Mouse (Mus musculus): ENCODE results near the gene Lef1. TPM values are rescaled to one million over a fixed set of nuclear protein-coding genes. Genes with fewer than 3 reads are reported as not detected.
A peak's percentile ranks its signal among the peaks of the same experiment; 100 is the strongest.

Lef1 gene
- polyA plus RNA-seq, 1 experiment from 2014 or later = 29.3 TPM

GRCm38 (mm10) chr3:131251601-131252000, 141.3 kb downstream of the Lef1 start:
- Histone ChIP-seq H3K4me1 (peaks cover 27% of the 10 kb centered on the region), H3K27ac (peak overlapping the region; percentile 45), H3K27me3 (ENCODE audit: insufficient read depth, poor library complexity, severe bottlenecking) (no peaks in the 10 kb centered on the region), H3K9me3 (no peaks in the 10 kb centered on the region), H3K36me3 (peaks cover 47% of the 10 kb centered on the region), H3K4me3 (no peak overlapping the region)
- DNase-seq (ENCODE audit: low spot score) = no peak
- WGBS = 52% methylated on average over 7 of the region's 7 CpGs

DNA sequence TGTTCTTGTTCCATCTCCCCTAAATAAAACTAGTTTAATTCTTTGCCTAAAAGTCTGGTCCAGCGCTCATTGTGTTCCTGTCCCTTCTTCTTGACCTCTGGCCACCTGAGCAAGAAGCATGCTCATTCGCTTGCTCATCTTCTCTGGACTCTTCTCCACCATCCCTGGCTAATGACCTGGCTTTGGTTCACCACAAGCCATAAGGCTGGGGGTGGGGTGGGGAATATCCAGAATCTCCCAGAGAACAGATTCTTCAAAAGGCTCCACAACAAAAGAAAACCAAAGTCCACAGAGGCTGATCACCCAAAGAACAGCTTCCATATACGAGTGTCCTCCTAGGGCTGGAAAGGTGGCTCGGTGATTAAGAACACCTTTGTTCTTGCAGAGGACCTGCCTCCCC, 144.7 kb downstream of the Lef1 start:
- H3K4me1 ChIP-seq = peaks cover 42% of the 10 kb centered on the region
- WGBS = 98% methylated on average over 4 of the region's 4 CpGs

DNA sequence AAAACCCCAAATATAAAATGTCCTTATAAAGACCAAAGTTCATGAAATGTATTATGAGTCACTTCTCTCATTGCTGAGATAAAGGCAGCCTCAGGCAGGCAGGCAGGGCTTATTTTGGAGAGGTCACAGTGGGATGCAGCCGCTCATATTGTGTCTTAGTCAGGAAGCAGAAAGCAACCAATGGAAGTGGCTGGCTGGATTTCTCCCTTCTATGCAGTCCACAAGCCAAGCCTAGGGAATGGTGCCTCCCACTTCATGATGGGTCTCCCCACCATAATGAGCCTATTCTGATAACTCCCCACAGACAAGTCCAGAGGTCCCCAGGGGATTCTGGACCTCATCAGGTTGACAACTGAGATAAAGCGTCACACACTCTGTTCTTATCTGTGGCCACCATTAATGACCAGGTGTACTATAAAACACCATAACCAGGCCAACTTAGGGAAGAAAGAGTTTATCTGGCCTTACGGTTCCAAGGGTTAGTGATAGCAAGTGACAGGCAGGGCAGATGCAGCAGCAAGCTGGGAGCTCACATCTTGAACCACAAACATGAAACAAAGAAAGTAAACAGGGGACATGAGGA, 145.2 kb downstream of the Lef1 start:
- H3K27me3 ChIP-seq (ENCODE audit: insufficient read depth, poor library complexity, severe bottlenecking) = no peaks in the 10 kb centered on the region
- H3K4me3 ChIP-seq = no peak overlapping the region
- 70% methylated on average over 3 of the region's 3 CpGs for WGBS
- no peak for DNase-seq (ENCODE audit: low spot score)
- peaks cover 38% of the 10 kb centered on the region for H3K4me1 ChIP-seq
- H3K27ac ChIP-seq = no peak overlapping the region
- H3K36me3 ChIP-seq = peaks cover 20% of the 10 kb centered on the region
- H3K9me3 ChIP-seq = no peaks in the 10 kb centered on the region

More for the DNA sequence above, 144.7 kb downstream of the Lef1 start:
- Histone ChIP-seq H3K27ac (no peak overlapping the region), H3K27me3 (ENCODE audit: insufficient read depth, poor library complexity, severe bottlenecking) (no peaks in the 10 kb centered on the region), H3K4me3 (no peak overlapping the region), H3K9me3 (no peaks in the 10 kb centered on the region), H3K36me3 (peaks cover 20% of the 10 kb centered on the region)
- no peak for DNase-seq (ENCODE audit: low spot score)

DNA sequence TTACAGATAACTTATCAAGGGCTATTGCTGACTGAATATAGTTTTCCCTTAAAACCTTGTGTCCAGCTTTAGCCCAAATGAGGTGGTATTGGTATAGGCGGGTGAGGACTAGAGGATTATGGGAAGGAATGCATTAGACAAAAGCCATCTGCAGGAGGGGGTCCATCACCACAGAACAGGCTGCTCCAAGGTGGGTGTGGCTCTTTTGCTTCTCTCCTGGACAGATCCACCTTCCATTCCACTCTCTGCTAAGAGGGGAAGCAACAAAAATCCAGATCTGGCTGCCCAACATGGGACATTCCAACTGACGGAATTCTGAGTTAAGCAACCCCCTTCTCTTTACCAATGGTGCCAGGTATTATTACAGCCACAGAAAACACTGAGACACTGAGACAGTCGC, 148.7 kb downstream of the Lef1 start:
- Histone ChIP-seq H3K36me3 (peaks cover 45% of the 10 kb centered on the region), H3K9me3 (no peaks in the 10 kb centered on the region), H3K4me3 (no peak overlapping the region), H3K27ac (no peak overlapping the region), H3K27me3 (ENCODE audit: insufficient read depth, poor library complexity, severe bottlenecking) (no peaks in the 10 kb centered on the region), H3K4me1 (peaks cover 16% of the 10 kb centered on the region)
- WGBS = 83% methylated on average over 3 of the region's 3 CpGs
- no peak for DNase-seq (ENCODE audit: low spot score)

- H3K27ac ChIP-seq = no peak overlapping the region
- no peaks in the 10 kb centered on the region for H3K9me3 ChIP-seq
- 79% methylated on average over 9 of the region's 9 CpGs for WGBS
- no peak for DNase-seq (ENCODE audit: low spot score)
- peaks cover 46% of the 10 kb centered on the region for H3K36me3 ChIP-seq
- H3K4me3 ChIP-seq = no peak overlapping the region
- no peaks in the 10 kb centered on the region for H3K27me3 ChIP-seq (ENCODE audit: insufficient read depth, poor library complexity, severe bottlenecking)
- H3K4me1 ChIP-seq = peaks cover 16% of the 10 kb centered on the region
These were observed 149.2 kb downstream of the Lef1 start for GRCm38 (mm10) chr3:131259392-131259965.

DNA sequence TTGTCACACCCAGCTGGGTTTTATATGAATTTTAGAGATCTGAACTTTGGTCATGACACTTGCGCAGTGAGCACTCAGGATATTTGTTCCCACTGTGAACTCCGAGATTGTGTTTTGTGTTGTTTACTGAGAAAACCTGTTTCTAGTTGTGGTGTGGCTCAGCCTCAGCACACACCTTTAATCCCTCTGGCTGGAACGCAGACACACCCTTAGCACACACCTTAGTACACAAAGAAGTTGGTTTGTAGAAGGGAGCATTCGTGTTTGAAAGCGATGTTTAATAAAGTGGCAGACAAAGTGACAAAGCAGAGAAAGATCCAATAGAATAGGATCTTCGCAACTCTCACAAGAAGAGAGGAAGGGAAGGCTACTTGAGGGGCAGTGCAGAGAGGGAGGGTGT, 150.1 kb downstream of the Lef1 start:
- no peaks in the 10 kb centered on the region for H3K27me3 ChIP-seq (ENCODE audit: insufficient read depth, poor library complexity, severe bottlenecking)
- no peak overlapping the region for H3K4me3 ChIP-seq
- DNase-seq (ENCODE audit: low spot score) = no peak
- peaks cover 47% of the 10 kb centered on the region for H3K36me3 ChIP-seq
- no peak overlapping the region for H3K27ac ChIP-seq
- H3K4me1 ChIP-seq = peaks cover 20% of the 10 kb centered on the region
- no peaks in the 10 kb centered on the region for H3K9me3 ChIP-seq
- WGBS = 96% methylated on average over 6 of the region's 6 CpGs

GRCm38 (mm10) chr3:131263766-131264486, 153.7 kb downstream of the Lef1 start:
- DNase-seq (ENCODE audit: low spot score) = peak; percentile 67
- 83% methylated on average over 15 of the region's 15 CpGs for WGBS
- peaks cover 43% of the 10 kb centered on the region for H3K4me1 ChIP-seq
- H3K36me3 ChIP-seq = peaks cover 57% of the 10 kb centered on the region
- no peak overlapping the region for H3K4me3 ChIP-seq
- H3K9me3 ChIP-seq = no peaks in the 10 kb centered on the region
- no peaks in the 10 kb centered on the region for H3K27me3 ChIP-seq (ENCODE audit: insufficient read depth, poor library complexity, severe bottlenecking)
- H3K27ac ChIP-seq = no peak overlapping the region

GRCm38 (mm10) chr3:131265516-131265915, 155.2 kb downstream of the Lef1 start:
- no peaks in the 10 kb centered on the region for H3K27me3 ChIP-seq (ENCODE audit: insufficient read depth, poor library complexity, severe bottlenecking)
- 78% methylated on average over 8 of the region's 8 CpGs for WGBS
- peaks cover 56% of the 10 kb centered on the region for H3K36me3 ChIP-seq
- no peaks in the 10 kb centered on the region for H3K9me3 ChIP-seq
- DNase-seq (ENCODE audit: low spot score) = no peak
- H3K4me3 ChIP-seq = no peak overlapping the region
- no peak overlapping the region for H3K27ac ChIP-seq
- H3K4me1 ChIP-seq = peaks cover 44% of the 10 kb centered on the region

- no peak for DNase-seq (ENCODE audit: low spot score)
- H3K4me1 ChIP-seq = peaks cover 49% of the 10 kb centered on the region
- H3K9me3 ChIP-seq = no peaks in the 10 kb centered on the region
- no peak overlapping the region for H3K4me3 ChIP-seq
- 72% methylated on average over 3 of the region's 3 CpGs for WGBS
- H3K27me3 ChIP-seq (ENCODE audit: insufficient read depth, poor library complexity, severe bottlenecking) = no peaks in the 10 kb centered on the region
- 0 out of 2 replicates have a peak overlapping the region, but pooled peaks have one; percentile 6 for H3K27ac ChIP-seq
- H3K36me3 ChIP-seq = peaks cover 46% of the 10 kb centered on the region
These were observed 156.2 kb downstream of the Lef1 start for GRCm38 (mm10) chr3:131266366-131267050.

DNA sequence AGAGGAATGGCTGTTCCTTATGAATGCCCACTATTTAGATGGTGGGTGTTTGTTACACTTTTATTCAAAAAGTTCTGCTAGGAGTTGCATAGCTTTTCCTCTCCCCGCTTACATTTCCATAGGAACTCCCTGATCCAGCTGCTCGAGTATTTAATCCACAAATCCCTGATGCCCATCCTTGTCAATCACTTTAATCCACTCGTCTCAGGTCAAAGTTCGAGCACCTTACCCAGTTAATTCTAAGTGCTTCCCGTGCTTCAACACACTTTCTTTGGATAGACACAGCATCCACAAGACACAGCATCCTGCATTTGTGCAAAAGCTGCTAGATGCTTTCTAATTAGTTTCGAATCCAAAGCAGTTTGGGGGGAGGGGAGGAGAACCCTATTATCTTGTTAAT, 160.1 kb downstream of the Lef1 start:
- 65% methylated on average over 6 of the region's 6 CpGs for WGBS
- Histone ChIP-seq H3K27me3 (ENCODE audit: insufficient read depth, poor library complexity, severe bottlenecking) (no peaks in the 10 kb centered on the region), H3K4me3 (peak overlapping the region; percentile 90), H3K9me3 (no peaks in the 10 kb centered on the region), H3K27ac (no peak overlapping the region), H3K4me1 (peaks cover 56% of the 10 kb centered on the region), H3K36me3 (peaks cover 15% of the 10 kb centered on the region)
- no peak for DNase-seq (ENCODE audit: low spot score)

DNA sequence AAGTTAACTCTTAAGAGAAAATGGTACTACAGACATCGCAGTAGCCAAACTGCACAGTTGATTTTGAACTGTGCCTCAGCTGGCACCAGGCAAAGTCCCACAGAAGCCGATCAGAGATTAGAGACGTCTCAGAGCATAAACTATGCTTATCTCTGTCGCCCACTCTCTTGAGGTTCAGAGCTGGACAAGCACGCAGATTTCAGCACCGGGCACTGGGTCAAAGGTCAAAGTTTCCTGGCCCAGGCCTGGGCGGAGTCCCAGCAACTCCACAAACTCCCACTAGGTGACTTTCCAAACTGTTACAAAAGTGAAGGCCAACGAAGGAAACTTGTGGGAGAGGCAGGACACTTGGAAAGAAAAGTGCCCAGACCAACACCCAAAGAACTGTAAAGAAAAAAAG, 160.9 kb downstream of the Lef1 start:
- Histone ChIP-seq H3K4me1 (peaks cover 48% of the 10 kb centered on the region), H3K27ac (peak overlapping the region; percentile 95), H3K4me3 (peak overlapping the region; percentile 90), H3K36me3 (peaks cover 15% of the 10 kb centered on the region), H3K27me3 (ENCODE audit: insufficient read depth, poor library complexity, severe bottlenecking) (no peaks in the 10 kb centered on the region), H3K9me3 (no peaks in the 10 kb centered on the region)
- WGBS = 4% methylated on average over 8 of the region's 8 CpGs
- DNase-seq (ENCODE audit: low spot score) = peak; percentile 89

DNA sequence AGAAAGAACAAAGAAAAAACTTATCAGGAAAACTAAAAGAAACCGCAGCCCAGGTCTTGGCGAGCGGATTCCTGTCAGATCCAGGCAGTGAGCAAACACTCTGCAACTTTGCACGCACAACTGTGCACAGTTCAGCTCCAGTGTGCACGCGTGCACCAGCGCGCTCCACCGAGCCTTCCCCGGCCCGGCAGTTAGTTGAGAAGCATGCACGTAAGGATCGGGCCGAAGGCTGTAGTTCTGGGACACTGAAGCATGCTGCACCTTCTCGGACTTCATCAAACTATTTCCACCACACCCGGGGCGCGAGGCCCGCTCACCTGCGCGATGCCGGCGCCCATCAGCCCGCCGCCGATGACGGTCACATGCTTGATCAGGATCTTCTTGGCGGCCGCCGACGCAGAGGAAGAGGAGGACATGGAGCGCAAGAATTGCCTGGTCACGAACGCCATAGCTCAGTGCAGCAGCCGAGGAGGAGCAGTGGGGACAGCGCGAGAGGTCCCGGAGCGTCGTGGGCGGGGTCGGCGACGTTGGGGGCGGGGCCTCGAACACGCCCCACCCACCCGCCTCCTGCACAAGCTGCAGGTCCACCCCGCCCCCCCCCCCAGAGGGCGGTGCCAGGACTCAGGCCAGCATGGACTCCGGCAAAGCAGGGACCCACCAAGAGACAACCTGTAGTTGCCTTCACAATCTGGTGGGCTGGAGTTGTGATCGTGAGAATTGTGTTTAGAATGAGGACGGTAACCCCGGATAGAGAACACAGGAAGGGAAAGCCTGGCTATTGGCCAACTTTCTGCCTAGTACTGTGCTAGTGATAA, 161.5 kb downstream of the Lef1 start, which contains the start of gene Hadh:
Hadh (minus strand) TSS at position 543 of the 815 bp plus-strand sequence.
- Histone ChIP-seq H3K4me3 (peak within 1 kb of the TSS; percentile 90), H3K4me1 (peaks cover 42% of the 10 kb centered on the region), H3K27ac (peak within 1 kb of the TSS; percentile 95), H3K9me3 (no peaks in the 10 kb centered on the region), H3K36me3 (peaks cover 13% of the 10 kb centered on the region), H3K27me3 (ENCODE audit: insufficient read depth, poor library complexity, severe bottlenecking) (no peaks in the 10 kb centered on the region)
- peak; percentile 95 for DNase-seq (ENCODE audit: low spot score)
- under 1% methylated on average over 54 of the region's 54 CpGs for whole genome bisulfite sequencing

All from heart, embryonic 10.5 days (tissue).